Mouse (Mus musculus): ENCODE results near the gene Ccdc9b.

GRCm38 (mm10) chr2:118744621-118745020, 17.8 kb downstream of the Ccdc9b start:
- no peak for TF ChIP-seq CTCF (IDR thresholded peaks at IDR 0.05; ENCODE audit: low read depth, low read length)
- TF ChIP-seq EP300 (IDR thresholded peaks at IDR 0.05; ENCODE audit: insufficient read depth, low read depth, low read length) = no peak
- TF ChIP-seq POLR2A (IDR thresholded peaks at IDR 0.05; ENCODE audit: insufficient read depth, low read length) = no peak

Measured in ES-Bruce4 (cell line).